Mouse (Mus musculus) C2C12 (cell line): Measurements from ENCODE around the gene Khnyn. TPM values are rescaled to one million over a fixed set of nuclear protein-coding genes. Genes with fewer than 3 reads are reported as not detected.
A peak's percentile ranks its signal among the peaks of the same experiment; 100 is the strongest.

ENCODE experiments used
- H3K27me3 ChIP-seq: one replicate; pipeline ENCODE4 v1.6.1; 2011; ENCODE audit not compliant: control insufficient read depth, insufficient read depth, insufficient read length
- H3K36me3 ChIP-seq: one replicate; pipeline ENCODE4 v1.6.1; 2011; ENCODE audit not compliant: control insufficient read depth, insufficient read depth
- H3K4me3 ChIP-seq: one replicate; pipeline ENCODE4 v1.5.1; 2011; ENCODE audit warnings: mild to moderate bottlenecking, control low read depth; ENCODE audit not compliant: poor library complexity, insufficient read depth, severe bottlenecking
- H3K79me2 ChIP-seq: one replicate; pipeline ENCODE4 v1.6.1; 2011; ENCODE audit not compliant: control insufficient read depth, insufficient read depth
- H3K79me3 ChIP-seq: one replicate; pipeline ENCODE4 v1.6.1; 2011; ENCODE audit warnings: low read depth, control low read depth
- H3ac ChIP-seq: one replicate; pipeline ENCODE3; 2011; ENCODE audit warnings: low read depth; ENCODE audit not compliant: control insufficient read depth, insufficient read length
- CEBPB ChIP-seq: IDR thresholded peaks from one replicate; pipeline ENCODE4 v1.6.1; 2011; ENCODE audit warnings: low read depth, mild to moderate bottlenecking, control low read depth, moderate library complexity
- CTCF ChIP-seq: IDR thresholded peaks from one replicate; pipeline ENCODE4 v1.5.1; 2011; ENCODE audit not compliant: control insufficient read depth, insufficient read depth, insufficient read length
- FOSL1 ChIP-seq: IDR thresholded peaks from one replicate; pipeline ENCODE4 v1.8.0; 2011; ENCODE audit warnings: mild to moderate bottlenecking, low read length; ENCODE audit not compliant: poor library complexity, insufficient read depth, severe bottlenecking
- MAX ChIP-seq: IDR thresholded peaks from one replicate; pipeline ENCODE4 v1.6.1; 2011; ENCODE audit warnings: mild to moderate bottlenecking, control low read depth
- MYOD1 ChIP-seq: IDR thresholded peaks from one replicate; pipeline ENCODE4 v1.6.1; 2011; ENCODE audit warnings: low read depth; ENCODE audit not compliant: control insufficient read depth, insufficient read length
- MYOG ChIP-seq: IDR thresholded peaks from one replicate; pipeline ENCODE4 v1.6.1; 2011; ENCODE audit not compliant: control insufficient read depth, insufficient read length; ENCODE audit errors: extremely low read depth
- USF1 ChIP-seq: IDR thresholded peaks from one replicate; pipeline ENCODE4 v1.6.1; 2011; ENCODE audit warnings: low read depth, mild to moderate bottlenecking, control low read depth, moderate library complexity
- polyA plus RNA-seq: library from polyadenylated mRNA; unstranded; fragments of >200 nt; fragmentation: generic; extraction: Trizol; gene quantifications from one replicate; pipeline ENCODE4 v1.2.1, GENCODE M21; 2012; ENCODE audit warnings: missing spikeins

Khnyn gene
- polyA plus RNA-seq, 1 experiment = 3.6 TPM

GRCm38 (mm10) chr14:55940070-55940800 lies 55.5 kb downstream of the Khnyn start:
- Histone ChIP-seq H3K27me3 (no peaks in the 10 kb centered on the region), H3ac (no peak overlapping the region), H3K79me3 (no peaks in the 10 kb centered on the region), H3K36me3 (no peaks in the 10 kb centered on the region), H3K4me3 (no peak overlapping the region), H3K79me2 (no peaks in the 10 kb centered on the region)
- TF ChIP-seq MYOD1 (no peak), MAX (no peak), MYOG (no peak), USF1 (no peak), CEBPB (no peak)

DNA sequence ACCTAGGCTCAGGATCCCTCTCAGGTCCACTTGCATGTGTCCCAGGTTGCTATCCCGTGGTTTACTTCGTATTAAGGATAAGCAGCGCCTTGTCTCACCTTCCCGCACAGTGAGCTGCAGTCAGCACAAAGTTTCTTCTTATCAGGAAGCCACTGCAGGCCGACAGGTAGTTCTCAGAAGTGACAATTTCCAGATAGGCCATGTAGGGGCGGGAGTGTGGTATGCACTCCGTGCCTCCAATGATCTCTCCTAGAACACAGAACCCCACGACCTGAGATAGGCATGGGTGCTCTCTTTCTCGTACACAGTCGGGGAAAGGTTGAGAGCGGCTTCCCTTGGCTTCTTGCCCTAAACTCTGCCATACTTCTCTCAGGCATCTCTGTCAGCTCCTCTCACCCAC lies 58.9 kb downstream of the Khnyn start:
- no peaks in the 10 kb centered on the region for H3K27me3 ChIP-seq
- no peak for TF ChIP-seq MAX
- no peak for TF ChIP-seq MYOG
- no peak for TF ChIP-seq CEBPB
- no peak for TF ChIP-seq CTCF
- no peak for TF ChIP-seq FOSL1
- H3K79me2 ChIP-seq = no peaks in the 10 kb centered on the region
- no peak overlapping the region for H3ac ChIP-seq
- H3K4me3 ChIP-seq = no peak overlapping the region
- H3K36me3 ChIP-seq = no peaks in the 10 kb centered on the region
- H3K79me3 ChIP-seq = no peaks in the 10 kb centered on the region

GRCm38 (mm10) chr14:55944575-55944974 lies 59.8 kb downstream of the Khnyn start, which contains the start of gene Cma1:
Cma1 (minus strand) TSS chr14:55944675.
- H3K79me3 ChIP-seq = no peaks in the 10 kb centered on the region
- no peaks in the 10 kb centered on the region for H3K79me2 ChIP-seq
- no peaks in the 10 kb centered on the region for H3K36me3 ChIP-seq
- no peaks in the 10 kb centered on the region for H3K27me3 ChIP-seq
- TF ChIP-seq FOSL1 (no peak), MYOD1 (no peak), CTCF (no peak), CEBPB (no peak), MAX (no peak), MYOG (no peak), USF1 (no peak)
- no peak within 1 kb of the TSS for H3K4me3 ChIP-seq
- H3ac ChIP-seq = no peak within 1 kb of the TSS

GRCm38 (mm10) chr14:55946269-55946969 lies 61.7 kb downstream of the Khnyn start:
- Histone ChIP-seq H3K4me3 (no peak overlapping the region), H3ac (no peak overlapping the region), H3K79me2 (no peaks in the 10 kb centered on the region), H3K27me3 (no peaks in the 10 kb centered on the region), H3K79me3 (no peaks in the 10 kb centered on the region), H3K36me3 (no peaks in the 10 kb centered on the region)
- no peak for TF ChIP-seq MAX
- TF ChIP-seq MYOD1 = peak; percentile 92

Other genes with a start within 250 kb of the Khnyn start
- 113 TPM for gene Ipo4, start 249.0 kb upstream of the Khnyn start, polyA plus RNA-seq
- gene Gm49378, start 247.1 kb upstream of the Khnyn start, polyA plus RNA-seq = 0.13 TPM
- 72.9 TPM for gene Tm9sf1, start 241.1 kb upstream of the Khnyn start, polyA plus RNA-seq
- gene Tssk4, start 234.8 kb upstream of the Khnyn start, polyA plus RNA-seq = 0.43 TPM
- 16.5 TPM for gene Mdp1, start 224.4 kb upstream of the Khnyn start, polyA plus RNA-seq
- 23.8 TPM for gene Gmpr2, start 213.0 kb upstream of the Khnyn start, polyA plus RNA-seq
- 478 TPM for gene Nedd8, start 212.8 kb upstream of the Khnyn start, polyA plus RNA-seq
- 24.4 TPM for gene Tinf2, start 203.1 kb upstream of the Khnyn start, polyA plus RNA-seq
- gene Tgm1, start 171.0 kb upstream of the Khnyn start, polyA plus RNA-seq = 0.07 TPM
- gene Rabggta, start 162.7 kb upstream of the Khnyn start, polyA plus RNA-seq = 11.9 TPM
- gene Dhrs1, start 139.3 kb upstream of the Khnyn start, polyA plus RNA-seq = 63.7 TPM
- gene Nop9, start 139.3 kb upstream of the Khnyn start, polyA plus RNA-seq = 38.6 TPM
- 0.05 TPM for gene Cideb, start 126.5 kb upstream of the Khnyn start, polyA plus RNA-seq
- gene Ltb4r2, start 123.5 kb upstream of the Khnyn start, polyA plus RNA-seq = 0.09 TPM
- gene Ltb4r1, start 119.0 kb upstream of the Khnyn start, polyA plus RNA-seq = 0.05 TPM
- 0.02 TPM for gene Adcy4, start 100.9 kb upstream of the Khnyn start, polyA plus RNA-seq
- 0.55 TPM for gene Ripk3, start 96.1 kb upstream of the Khnyn start, polyA plus RNA-seq
- gene Nfatc4, start 61.8 kb upstream of the Khnyn start, polyA plus RNA-seq = 1.2 TPM
- gene Nynrin, start 30.9 kb upstream of the Khnyn start, polyA plus RNA-seq = 0.13 TPM
- gene Cbln3, start 555 bp upstream of the Khnyn start, polyA plus RNA-seq = 0.05 TPM
- 4.7 TPM for gene Sdr39u1, start 15.3 kb downstream of the Khnyn start, polyA plus RNA-seq
- 0.90 TPM for gene Cma1, start 59.7 kb downstream of the Khnyn start, polyA plus RNA-seq
- not detected for gene Cma2, start 66.0 kb downstream of the Khnyn start, polyA plus RNA-seq
- 0.09 TPM for gene Mcpt1, start 133.0 kb downstream of the Khnyn start, polyA plus RNA-seq
- gene Mcpt9, start 145.5 kb downstream of the Khnyn start, polyA plus RNA-seq = not detected
- gene Mcpt2, start 157.1 kb downstream of the Khnyn start, polyA plus RNA-seq = not detected
- not detected for gene Mcpt4, start 177.4 kb downstream of the Khnyn start, polyA plus RNA-seq
- 4.6 TPM for gene Mcpt8, start 200.3 kb downstream of the Khnyn start, polyA plus RNA-seq
- not detected for gene Ctsg, start 217.6 kb downstream of the Khnyn start, polyA plus RNA-seq
- gene Gzme, start 235.7 kb downstream of the Khnyn start, polyA plus RNA-seq = 3.3 TPM
- 0.12 TPM for gene Gzmd, start 247.7 kb downstream of the Khnyn start, polyA plus RNA-seq